Mouse (Mus musculus): ENCODE data around the gene Rspo1.

- TF ChIP-seq CTCF (IDR thresholded peaks at IDR 0.05; ENCODE audit: control insufficient read depth, insufficient read depth, insufficient read length), result no peak
- TF ChIP-seq MAX (IDR thresholded peaks at IDR 0.05), result no peak
- no peak for TF ChIP-seq FOSL1 (IDR thresholded peaks at IDR 0.05; ENCODE audit: insufficient read depth, low read length, poor library complexity, severe bottlenecking)
- no peak for TF ChIP-seq MYOD1 (IDR thresholded peaks at IDR 0.05; ENCODE audit: control insufficient read depth, insufficient read length, low read depth)
- TF ChIP-seq USF1 (IDR thresholded peaks at IDR 0.05; ENCODE audit: low read depth), result no peak
- no peak for TF ChIP-seq MYOG (IDR thresholded peaks at IDR 0.05; ENCODE audit: control insufficient read depth, extremely low read depth, insufficient read length)
- TF ChIP-seq CEBPB (IDR thresholded peaks at IDR 0.05; ENCODE audit: low read depth), result no peak
Measured at GRCm38 (mm10) chr4:125056476-125056875, 70.2 kb downstream of the Rspo1 start.

Data from C2C12 (cell line).